Mouse (Mus musculus): Measurements from ENCODE around the gene Col5a1. TPM values are rescaled to one million over a fixed set of nuclear protein-coding genes. Genes with fewer than 3 reads are reported as not detected.

The Col5a1 gene
- polyA plus RNA-seq, 1 experiment = 15.3 TPM

DNA sequence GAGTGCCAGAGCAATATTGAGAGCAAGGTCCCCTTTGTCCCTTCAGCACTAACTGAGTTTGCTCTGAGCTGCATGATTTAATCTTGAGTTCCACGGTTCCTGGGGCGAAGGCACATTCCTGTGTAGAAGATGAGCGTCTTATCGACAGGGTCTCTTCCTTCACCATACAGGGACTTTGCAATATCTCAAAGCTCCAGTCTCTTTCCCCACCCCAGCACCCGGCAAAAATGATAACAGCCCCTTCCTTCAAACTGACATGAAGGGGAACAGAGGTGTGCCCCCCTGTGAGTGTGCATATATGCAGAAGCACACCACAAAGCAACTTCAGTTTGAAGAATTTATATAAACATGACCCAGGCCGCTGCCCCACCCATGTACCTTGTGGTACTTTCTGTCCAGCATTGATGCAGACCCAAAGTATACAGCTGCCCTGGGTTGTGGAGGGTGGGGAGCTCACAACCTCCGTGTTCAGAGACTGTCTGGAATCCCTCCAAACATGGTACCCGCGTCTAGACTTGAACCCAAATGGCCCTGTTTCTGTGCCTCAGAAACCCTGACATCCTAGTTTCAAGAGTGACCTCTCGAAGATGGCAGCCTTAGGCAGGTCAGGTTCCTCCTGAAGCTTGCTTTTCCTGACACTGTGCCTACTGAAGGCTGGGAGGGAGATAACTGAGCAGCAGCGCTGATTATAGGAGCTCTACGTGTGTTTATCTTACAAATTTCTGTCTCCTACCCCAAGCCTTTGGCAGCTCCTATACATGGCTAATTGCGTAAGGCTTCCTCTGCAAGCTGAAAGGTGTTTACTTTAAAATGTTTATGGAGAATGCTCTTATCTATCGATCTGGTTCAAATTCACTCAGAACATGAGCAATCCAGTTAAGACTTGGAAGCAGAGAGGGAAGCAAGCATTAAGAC is 95.7 kb downstream of the Col5a1 start:
- no peak for DNase-seq
- H3K4me1 ChIP-seq (ENCODE audit: control insufficient read depth, insufficient read depth, low read length) = no peaks in the 10 kb centered on the region
- no peak overlapping the region for H3K27ac ChIP-seq (ENCODE audit: insufficient read depth, low read length)
- 85% methylated on average over 14 of the region's 14 CpGs for WGBS
- no peak overlapping the region for H3K4me3 ChIP-seq (replicated peaks; ENCODE audit: insufficient read depth, low read depth, low read length)
- TF ChIP-seq POLR2A (IDR thresholded peaks at IDR 0.05; ENCODE audit: borderline replicate concordance, insufficient read depth, low read length) = no peak
- TF ChIP-seq CTCF (IDR thresholded peaks at IDR 0.05; ENCODE audit: borderline replicate concordance, insufficient read depth, low read depth, low read length) = no peak
- no peaks in the 10 kb centered on the region for H3K27me3 ChIP-seq (ENCODE audit: control insufficient read depth, insufficient read depth, low read length)

DNA sequence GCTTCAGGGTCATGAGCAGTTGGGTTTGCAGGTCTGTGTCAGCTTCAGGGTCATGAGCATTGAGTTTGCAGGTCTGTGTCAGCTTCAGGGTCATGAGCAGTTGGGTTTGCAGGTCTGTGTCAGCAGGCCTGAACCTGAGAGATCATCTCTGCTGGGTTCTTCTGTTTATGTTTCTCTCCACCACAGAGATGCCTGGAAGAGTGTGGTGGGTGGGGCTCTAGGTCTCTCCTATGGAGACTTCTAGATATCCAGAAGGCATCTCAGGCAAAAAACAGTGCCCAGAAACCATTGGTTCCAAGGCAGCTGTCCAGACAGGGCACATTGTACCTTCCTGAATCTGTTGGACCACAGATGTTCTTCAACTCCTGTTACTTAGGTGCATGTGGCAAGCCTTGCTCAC is 96.9 kb downstream of the Col5a1 start:
- Histone ChIP-seq H3K4me1 (ENCODE audit: control insufficient read depth, insufficient read depth, low read length) (no peaks in the 10 kb centered on the region), H3K27ac (ENCODE audit: insufficient read depth, low read length) (no peak overlapping the region), H3K27me3 (ENCODE audit: control insufficient read depth, insufficient read depth, low read length) (no peaks in the 10 kb centered on the region), H3K4me3 (replicated peaks; ENCODE audit: insufficient read depth, low read depth, low read length) (no peak overlapping the region)
- no peak for DNase-seq
- no peak for TF ChIP-seq CTCF (IDR thresholded peaks at IDR 0.05; ENCODE audit: borderline replicate concordance, insufficient read depth, low read depth, low read length)
- no peak for TF ChIP-seq POLR2A (IDR thresholded peaks at IDR 0.05; ENCODE audit: borderline replicate concordance, insufficient read depth, low read length)

DNA sequence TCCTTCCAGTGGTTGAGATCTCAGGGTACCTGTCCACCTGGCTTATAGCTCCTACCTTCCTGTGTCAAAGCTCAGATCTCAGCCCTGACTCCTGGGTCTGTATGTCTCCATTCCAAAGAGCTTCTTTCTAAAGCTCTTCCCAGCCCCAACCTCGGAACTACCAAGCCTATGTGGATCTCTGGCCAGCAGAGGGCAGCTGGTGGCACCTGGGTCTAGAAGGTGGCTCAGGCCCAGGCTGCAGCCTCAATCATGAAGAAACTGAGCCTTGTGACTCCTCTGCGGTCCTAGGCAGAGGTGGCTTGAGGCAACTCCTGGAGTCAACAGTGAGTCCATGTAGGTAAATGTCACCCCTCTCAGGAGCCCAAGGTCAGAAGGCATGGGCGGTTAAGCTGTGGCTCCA is 97.7 kb downstream of the Col5a1 start:
- peak; percentile 67 to 75 for DNase-seq
- no peak overlapping the region for H3K4me3 ChIP-seq (replicated peaks; ENCODE audit: insufficient read depth, low read depth, low read length)
- WGBS = 45% methylated on average over 3 of the region's 3 CpGs
- TF ChIP-seq POLR2A (IDR thresholded peaks at IDR 0.05; ENCODE audit: borderline replicate concordance, insufficient read depth, low read length) (no peak), CTCF (IDR thresholded peaks at IDR 0.05; ENCODE audit: borderline replicate concordance, insufficient read depth, low read depth, low read length) (peak; percentile 88)
- H3K4me1 ChIP-seq (ENCODE audit: control insufficient read depth, insufficient read depth, low read length) = no peaks in the 10 kb centered on the region
- no peak overlapping the region for H3K27ac ChIP-seq (ENCODE audit: insufficient read depth, low read length)
- H3K27me3 ChIP-seq (ENCODE audit: control insufficient read depth, insufficient read depth, low read length) = no peaks in the 10 kb centered on the region

DNA sequence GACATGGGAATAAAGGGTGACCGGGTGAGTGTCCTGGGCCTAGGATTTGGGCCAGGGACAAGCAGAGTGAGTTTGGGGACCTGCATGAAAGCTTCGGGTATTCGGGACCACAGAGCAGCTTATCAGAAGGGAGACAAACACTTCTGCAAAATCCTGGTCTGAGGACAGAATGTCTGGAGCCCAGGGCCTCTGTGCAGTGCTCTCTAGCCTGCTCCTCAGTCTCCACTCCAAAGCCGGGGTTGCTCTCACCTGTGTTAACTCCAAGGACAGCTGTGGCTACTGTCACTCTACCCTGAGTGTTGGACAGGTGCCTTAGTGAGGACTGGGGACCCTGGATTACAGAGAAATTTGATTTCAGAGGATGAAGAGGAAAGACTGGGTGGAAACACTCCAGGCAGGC is 100.5 kb downstream of the Col5a1 start:
- H3K4me1 ChIP-seq (ENCODE audit: control insufficient read depth, insufficient read depth, low read length) = no peaks in the 10 kb centered on the region
- no peak for DNase-seq
- TF ChIP-seq POLR2A (IDR thresholded peaks at IDR 0.05; ENCODE audit: borderline replicate concordance, insufficient read depth, low read length) (no peak), CTCF (IDR thresholded peaks at IDR 0.05; ENCODE audit: borderline replicate concordance, insufficient read depth, low read depth, low read length) (no peak)
- no peaks in the 10 kb centered on the region for H3K27me3 ChIP-seq (ENCODE audit: control insufficient read depth, insufficient read depth, low read length)
- 94% methylated on average over 4 of the region's 4 CpGs for WGBS
- H3K4me3 ChIP-seq (replicated peaks; ENCODE audit: insufficient read depth, low read depth, low read length) = no peak overlapping the region
- H3K27ac ChIP-seq (ENCODE audit: insufficient read depth, low read length) = no peak overlapping the region

GRCm38 (mm10) chr2:27990430-27991211 is 104.4 kb downstream of the Col5a1 start:
- H3K4me1 ChIP-seq (ENCODE audit: control insufficient read depth, insufficient read depth, low read length) = no peaks in the 10 kb centered on the region
- no peak for DNase-seq
- H3K27ac ChIP-seq (ENCODE audit: insufficient read depth, low read length) = no peak overlapping the region
- TF ChIP-seq CTCF (IDR thresholded peaks at IDR 0.05; ENCODE audit: borderline replicate concordance, insufficient read depth, low read depth, low read length) (no peak), POLR2A (IDR thresholded peaks at IDR 0.05; ENCODE audit: borderline replicate concordance, insufficient read depth, low read length) (no peak)
- H3K4me3 ChIP-seq (replicated peaks; ENCODE audit: insufficient read depth, low read depth, low read length) = no peak overlapping the region
- no peaks in the 10 kb centered on the region for H3K27me3 ChIP-seq (ENCODE audit: control insufficient read depth, insufficient read depth, low read length)
- WGBS = 77% methylated on average over 12 of the region's 13 CpGs

DNA sequence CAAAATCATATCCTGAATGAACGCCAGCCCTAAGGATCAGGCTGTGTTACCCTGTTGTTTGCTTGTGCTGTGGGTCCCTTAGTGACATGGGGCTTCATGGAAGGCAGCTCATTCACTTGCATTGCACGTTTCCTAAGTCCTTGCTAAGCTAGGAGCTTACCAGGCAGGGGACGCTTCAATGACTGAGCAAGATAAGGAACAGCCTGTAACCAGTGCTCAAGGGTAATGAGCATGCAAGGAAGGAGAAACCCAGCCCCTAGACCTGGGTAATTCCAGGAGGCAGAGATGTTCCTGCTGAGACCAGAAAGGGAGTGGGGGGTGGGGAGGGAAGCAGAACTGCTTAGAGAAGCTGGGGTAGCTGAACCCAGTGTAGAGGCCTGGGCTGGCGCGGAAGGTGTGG is 107.2 kb downstream of the Col5a1 start:
- H3K27me3 ChIP-seq (ENCODE audit: control insufficient read depth, insufficient read depth, low read length) = no peaks in the 10 kb centered on the region
- H3K4me1 ChIP-seq (ENCODE audit: control insufficient read depth, insufficient read depth, low read length) = no peaks in the 10 kb centered on the region
- WGBS = 87% methylated on average over 5 of the region's 5 CpGs
- H3K4me3 ChIP-seq (replicated peaks; ENCODE audit: insufficient read depth, low read depth, low read length) = no peak overlapping the region
- H3K27ac ChIP-seq (ENCODE audit: insufficient read depth, low read length) = no peak overlapping the region
- DNase-seq = no peak
- TF ChIP-seq POLR2A (IDR thresholded peaks at IDR 0.05; ENCODE audit: borderline replicate concordance, insufficient read depth, low read length) (no peak), CTCF (IDR thresholded peaks at IDR 0.05; ENCODE audit: borderline replicate concordance, insufficient read depth, low read depth, low read length) (no peak)

- Histone ChIP-seq H3K27me3 (ENCODE audit: control insufficient read depth, insufficient read depth, low read length) (no peaks in the 10 kb centered on the region), H3K4me1 (ENCODE audit: control insufficient read depth, insufficient read depth, low read length) (peaks cover 10% of the 10 kb centered on the region), H3K4me3 (replicated peaks; ENCODE audit: insufficient read depth, low read depth, low read length) (no peak overlapping the region), H3K27ac (ENCODE audit: insufficient read depth, low read length) (no peak overlapping the region)
- no peak for DNase-seq
- no peak for TF ChIP-seq POLR2A (IDR thresholded peaks at IDR 0.05; ENCODE audit: borderline replicate concordance, insufficient read depth, low read length)
- TF ChIP-seq CTCF (IDR thresholded peaks at IDR 0.05; ENCODE audit: borderline replicate concordance, insufficient read depth, low read depth, low read length) = no peak
- 94% methylated on average over 9 of the region's 9 CpGs for WGBS
Measured at GRCm38 (mm10) chr2:27999996-28000583, 113.9 kb downstream of the Col5a1 start.

All from cerebellum, adult 2 months (tissue).